Mouse (Mus musculus) CH12.LX (cell line): Measurements from ENCODE around the gene Ube2o. TPM values are rescaled to one million over a fixed set of nuclear protein-coding genes. Genes with fewer than 3 reads are reported as not detected.

Experiments
- DNase-seq: peaks from one replicate; pipeline ENCODE4 v3.0.0-alpha.2; 2013; ENCODE audit errors: extremely low read depth
- H3K27ac ChIP-seq: 2 replicates; pipeline ENCODE4 v1.5.1; 2012; ENCODE audit warnings: low read depth, mild to moderate bottlenecking, control low read depth, moderate library complexity; ENCODE audit not compliant: insufficient read depth
- H3K27me3 ChIP-seq: replicated peaks from 2 replicates; pipeline ENCODE3; 2012; ENCODE audit warnings: inconsistent platforms
- H3K36me3 ChIP-seq, 2 experiments: replicated peaks in 1 of 2; 2 replicates each; pipeline versions ENCODE3 to v1.6.1; 2012; ENCODE audit warnings: inconsistent platforms in 1 of 2, low read length in 1 of 2, mild to moderate bottlenecking in 1 of 2, mixed read lengths in 1 of 2, moderate library complexity in 1 of 2; ENCODE audit not compliant: control insufficient read depth in 1 of 2, insufficient read depth in 1 of 2
- H3K4me1 ChIP-seq, 2 experiments: 2 replicates each; pipeline ENCODE4 v1.6.1; 2012; ENCODE audit warnings: inconsistent platforms in 1 of 2, moderate library complexity in 1 of 2; ENCODE audit not compliant: insufficient read depth in 2 of 2, control insufficient read depth in 1 of 2
- H3K4me2 ChIP-seq: 2 replicates; pipeline ENCODE4 v1.6.1; 2012; ENCODE audit warnings: low read depth, mild to moderate bottlenecking, control low read depth; ENCODE audit not compliant: poor library complexity, insufficient read depth, severe bottlenecking
- H3K4me3 ChIP-seq, 3 experiments: fragments of 150-350 bp in 1 of 3; sonication (generic) in 1 of 3; replicated peaks in 1 of 3; 2 replicates each; pipeline versions ENCODE3 to v1.5.1; 2011 to 2012; ENCODE audit warnings: low read depth in 2 of 3, low read length in 2 of 3, mild to moderate bottlenecking in 2 of 3, moderate library complexity in 2 of 3, control low read depth in 1 of 3, improper control_type of control experiment in 1 of 3, inconsistent platforms in 1 of 3, mixed read lengths in 1 of 3; ENCODE audit not compliant: poor library complexity in 1 of 3
- H3K79me2 ChIP-seq: replicated peaks from 2 replicates; pipeline ENCODE4 v1.6.1; 2012; ENCODE audit warnings: mild to moderate bottlenecking, moderate library complexity; ENCODE audit not compliant: control insufficient read depth, poor library complexity, insufficient read depth, severe bottlenecking; ENCODE audit errors: extremely low read depth
- H3K9ac ChIP-seq: 2 replicates; pipeline ENCODE4 v1.6.1; 2012; ENCODE audit warnings: low read depth, mild to moderate bottlenecking, control low read depth, moderate library complexity; ENCODE audit not compliant: insufficient read depth
- H3K9me3 ChIP-seq: replicated peaks from 2 replicates; pipeline ENCODE3; 2012; ENCODE audit warnings: low read length, inconsistent platforms, mixed read lengths
- BHLHE40 ChIP-seq: IDR thresholded peaks from 2 replicates; pipeline ENCODE4 v1.6.1; 2011; ENCODE audit warnings: mild to moderate bottlenecking, low read depth, low read length, improper control_type of control experiment
- CHD1 ChIP-seq: IDR thresholded peaks from 2 replicates; pipeline ENCODE4 v1.6.1; 2012; ENCODE audit warnings: low read depth, low read length, improper control_type of control experiment, inconsistent platforms
- CHD2 ChIP-seq: IDR thresholded peaks from 2 replicates; pipeline ENCODE4 v1.6.1; 2011; ENCODE audit warnings: low read length, improper control_type of control experiment
- CTCF ChIP-seq, 2 experiments: IDR thresholded peaks in 1 of 2; conservative IDR thresholded peaks in 1 of 2; 2 replicates each; pipeline ENCODE4 v1.5.1; 2011 to 2012; ENCODE audit warnings: low read depth in 2 of 2, low read length in 2 of 2, improper control_type of control experiment in 1 of 2, inconsistent platforms in 1 of 2, mild to moderate bottlenecking in 1 of 2, moderate library complexity in 1 of 2
- E2F4 ChIP-seq: IDR thresholded peaks from 2 replicates; pipeline ENCODE4 v1.6.1; 2011; ENCODE audit warnings: low read depth, low read length, improper control_type of control experiment; ENCODE audit not compliant: insufficient replicate concordance
- ETS1 ChIP-seq: conservative IDR thresholded peaks from 2 replicates; pipeline ENCODE4 v1.6.1; 2012; ENCODE audit warnings: low read depth, mild to moderate bottlenecking, inconsistent platforms, low read length, improper control_type of control experiment, moderate library complexity
- HCFC1 ChIP-seq: IDR thresholded peaks from 2 replicates; pipeline ENCODE4 v1.6.1; 2012; ENCODE audit warnings: low read depth, mild to moderate bottlenecking, inconsistent platforms, low read length, improper control_type of control experiment
- JUN ChIP-seq: IDR thresholded peaks from 2 replicates; pipeline ENCODE4 v1.6.1; 2011; ENCODE audit warnings: low read depth, mild to moderate bottlenecking, low read length, improper control_type of control experiment, moderate library complexity; ENCODE audit not compliant: insufficient read depth
- KAT2A ChIP-seq: IDR thresholded peaks from 2 replicates; pipeline ENCODE4 v1.6.1; 2012; ENCODE audit warnings: low read length, improper control_type of control experiment, inconsistent platforms; ENCODE audit not compliant: insufficient replicate concordance
- MAX ChIP-seq: IDR thresholded peaks from 2 replicates; pipeline ENCODE4 v1.6.1; 2011; ENCODE audit warnings: low read length, improper control_type of control experiment
- MAZ ChIP-seq: IDR thresholded peaks from 2 replicates; pipeline ENCODE4 v1.6.1; 2012; ENCODE audit warnings: low read depth, mild to moderate bottlenecking, inconsistent platforms, low read length, improper control_type of control experiment, moderate library complexity
- MEF2A ChIP-seq: IDR thresholded peaks from 2 replicates; pipeline ENCODE4 v1.6.1; 2014; ENCODE audit warnings: low read depth, mild to moderate bottlenecking, inconsistent platforms, low read length, improper control_type of control experiment, borderline replicate concordance
- MXI1 ChIP-seq: IDR thresholded peaks from 2 replicates; pipeline ENCODE4 v1.6.1; 2011; ENCODE audit warnings: mild to moderate bottlenecking, low read depth, low read length, improper control_type of control experiment
- NELFE ChIP-seq: IDR thresholded peaks from 2 replicates; pipeline ENCODE4 v1.6.1; 2011; ENCODE audit warnings: low read depth, low read length, improper control_type of control experiment
- NRF1 ChIP-seq: IDR thresholded peaks from 2 replicates; pipeline ENCODE4 v1.6.1; 2014; ENCODE audit warnings: low read depth, mild to moderate bottlenecking, inconsistent platforms, low read length, improper control_type of control experiment, moderate library complexity
- POLR2AphosphoS2 ChIP-seq: IDR thresholded peaks from 2 replicates; pipeline ENCODE4 v1.6.1; 2011; ENCODE audit warnings: low read depth, low read length, improper control_type of control experiment
- RAD21 ChIP-seq: IDR thresholded peaks from 2 replicates; pipeline ENCODE4 v1.6.1; 2011; ENCODE audit warnings: low read depth, mild to moderate bottlenecking, low read length, improper control_type of control experiment, moderate library complexity
- SIN3A ChIP-seq: IDR thresholded peaks from 2 replicates; pipeline ENCODE4 v1.6.1; 2012; ENCODE audit warnings: low read length, improper control_type of control experiment, inconsistent platforms
- USF1 ChIP-seq: IDR thresholded peaks from 2 replicates; pipeline ENCODE4 v1.6.1; 2014; ENCODE audit warnings: low read depth, mild to moderate bottlenecking, inconsistent platforms, low read length, improper control_type of control experiment
- USF2 ChIP-seq: conservative IDR thresholded peaks from 2 replicates; pipeline ENCODE4 v1.6.1; 2011; ENCODE audit warnings: low read depth, low read length, improper control_type of control experiment
- ZC3H11A ChIP-seq: IDR thresholded peaks from 2 replicates; pipeline ENCODE4 v1.6.1; 2012; ENCODE audit warnings: low read depth, mild to moderate bottlenecking, inconsistent platforms, low read length, improper control_type of control experiment
- ZKSCAN1 ChIP-seq: IDR thresholded peaks from 2 replicates; pipeline ENCODE4 v1.6.1; 2012; ENCODE audit warnings: low read depth, inconsistent platforms, low read length, improper control_type of control experiment, borderline replicate concordance
- ZMIZ1 ChIP-seq: IDR thresholded peaks from 2 replicates; pipeline ENCODE4 v1.6.1; 2012; ENCODE audit warnings: low read depth, mild to moderate bottlenecking, inconsistent platforms, low read length, improper control_type of control experiment
- dilution Hi-C: fragments of 300-500 bp; cut with MboI; formaldehyde crosslinking; loops from 2 replicates; pipeline ENCODE4 v1.14.3; 2020; ENCODE audit warnings: low sequenced_read_pairs; ENCODE audit not compliant: extremely low pct_unique_long_range_greater_than_20kb, extremely low pct_ligation_motif_present
- in situ Hi-C: fragments of 300-500 bp; cut with MboI; formaldehyde crosslinking; loops from 3 replicates; pipeline ENCODE4 v1.14.3; 2019; ENCODE audit warnings: low sequenced_read_pairs, low pct_ligation_motif_present, low pct_unique_long_range_greater_than_20kb, mixed read lengths
- polyA plus RNA-seq: library from polyadenylated mRNA; unstranded; fragments of >175 nt; gene quantifications from 2 replicates; pipeline ENCODE4 v1.2.1, GENCODE M21; 2012; ENCODE audit warnings: low read depth; ENCODE audit not compliant: insufficient read length
- total RNA-seq, 2 experiments: library from RNA; depleted of rRNA; stranded (reverse); fragments of 300-350 nt in 1 of 2; fragments of >200 nt in 1 of 2; gene quantifications; 2 replicates each; pipeline ENCODE4 v1.2.3; 2012 to 2014

The Ube2o gene
- total and polyA plus RNA-seq, 3 experiments: 12.7 to 61.7 (median 42.8) TPM

GRCm38 (mm10) chr11:116579280-116579679 is 2.0 kb downstream of the Ube2o start:
- in situ Hi-C loops: no loop called here
- H3K9me3 ChIP-seq: no peaks in the 10 kb centered on the region
- peaks cover 2% of the 10 kb centered on the region for H3K27me3 ChIP-seq
- H3K27ac ChIP-seq: no peak overlapping the region
- H3K79me2 ChIP-seq: peaks cover 29% of the 10 kb centered on the region
- TF ChIP-seq POLR2AphosphoS2 (no peak), JUN (no peak), USF2 (no peak), RAD21 (no peak), MEF2A (no peak), MAZ (no peak), ZKSCAN1 (no peak), NRF1 (no peak), CHD2 (no peak), ETS1 (no peak), MXI1 (no peak), KAT2A (no peak), HCFC1 (no peak), E2F4 (no peak), ZC3H11A (no peak)
- H3K4me2 ChIP-seq: no peak overlapping the region
- dilution Hi-C loops: no loop called here
- peaks cover 0 to 36% of the 10 kb centered on the region in 2 experiments for H3K36me3 ChIP-seq
- H3K9ac ChIP-seq: no peak overlapping the region
- peaks cover 3 to 53% of the 10 kb centered on the region in 2 experiments for H3K4me1 ChIP-seq
- H3K4me3 ChIP-seq: no peak overlapping the region
- no peak for DNase-seq

GRCm38 (mm10) chr11:116575396-116575795 is 5.9 kb downstream of the Ube2o start:
- Histone ChIP-seq H3K27ac (no peak overlapping the region), H3K79me2 (peaks cover 32% of the 10 kb centered on the region), H3K4me1 (peaks cover 22 to 87% of the 10 kb centered on the region in 2 experiments), H3K27me3 (no peaks in the 10 kb centered on the region), H3K4me2 (no peak overlapping the region), H3K9ac (no peak overlapping the region), H3K9me3 (no peaks in the 10 kb centered on the region), H3K36me3 (peaks cover 0 to 50% of the 10 kb centered on the region in 2 experiments), H3K4me3 (no peak overlapping the region)
- in situ Hi-C loops (no loop called here), dilution Hi-C loops (no loop called here)
- no peak for DNase-seq
- TF ChIP-seq MAX: no peak
- no peak for TF ChIP-seq NELFE
- TF ChIP-seq HCFC1: no peak
- no peak for TF ChIP-seq RAD21
- no peak for TF ChIP-seq NRF1
- no peak for TF ChIP-seq MEF2A
- no peak for TF ChIP-seq JUN
- no peak for TF ChIP-seq SIN3A
- TF ChIP-seq BHLHE40: no peak
- no peak for TF ChIP-seq POLR2AphosphoS2
- TF ChIP-seq ZMIZ1: no peak
- TF ChIP-seq E2F4: no peak
- TF ChIP-seq CTCF (conservative IDR thresholded peaks at IDR 0.05 in 1 of 2, IDR thresholded peaks at IDR 0.05 in 1 of 2; ENCODE audit: low read depth in 2 of 2, low read length in 2 of 2): no peak
- TF ChIP-seq USF2: no peak
- no peak for TF ChIP-seq KAT2A
- TF ChIP-seq USF1: no peak
- TF ChIP-seq CHD1: no peak
